Mouse (Mus musculus) frontal cortex, postnatal 14 days (tissue): ENCODE measurements around the gene Tet1.

Source experiments
- DNase-seq, 2 experiments: peaks; one replicate each; pipeline ENCODE4 v3.0.0; 2022; ENCODE audit warnings: low spot score in 2 of 2

The Tet1 gene

GRCm38 (mm10) chr10:62891025-62891424 is 17.8 kb downstream of the Tet1 start:
- DNase-seq, result no peak

GRCm38 (mm10) chr10:62886799-62887591 is 21.8 kb downstream of the Tet1 start:
- DNase-seq, result no peak

DNA sequence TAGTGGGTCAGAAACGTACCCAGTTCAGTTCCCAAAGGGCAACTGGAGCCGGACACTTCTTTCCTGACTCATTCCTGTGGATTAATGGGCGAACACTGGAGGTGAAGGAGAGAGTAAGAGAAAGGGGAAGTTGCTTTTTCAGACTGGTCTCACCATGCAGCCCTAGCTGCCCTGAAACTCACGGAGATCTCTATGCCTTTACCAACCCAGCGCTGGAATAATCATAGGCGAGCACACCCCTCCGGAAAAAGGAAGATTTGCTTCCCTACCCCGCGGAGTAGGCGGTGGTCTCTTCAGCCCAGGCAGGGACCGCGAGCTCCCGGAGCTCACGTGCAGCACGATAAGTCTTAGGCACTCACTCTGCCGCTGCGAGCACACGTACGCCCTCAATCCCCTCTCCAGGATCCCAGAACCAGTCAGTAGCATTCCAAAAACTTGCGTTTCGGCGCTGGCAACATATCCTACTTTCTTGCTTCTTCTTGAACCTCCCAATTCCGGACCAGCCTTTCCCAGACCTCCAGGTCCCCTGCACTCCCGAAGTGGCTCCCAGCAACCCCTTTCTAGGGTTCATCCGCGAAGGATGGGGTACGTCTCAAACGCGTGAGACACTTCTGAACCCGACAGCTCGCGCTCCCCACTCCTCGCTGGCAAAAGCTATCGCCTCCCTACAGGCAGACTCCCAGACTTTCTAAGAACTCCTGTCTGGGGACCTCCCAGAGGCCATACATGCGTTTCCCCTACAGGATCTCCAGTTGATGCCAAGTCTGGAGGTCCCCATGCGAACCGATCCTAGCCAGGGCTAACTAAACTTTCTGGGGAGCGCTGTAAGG is 22.6 kb downstream of the Tet1 start:
- DNase-seq, result no peak

GRCm38 (mm10) chr10:62885460-62885859 is 23.3 kb downstream of the Tet1 start:
- DNase-seq, result no peak

GRCm38 (mm10) chr10:62884517-62884916 is 24.3 kb downstream of the Tet1 start:
- DNase-seq, result no peak

GRCm38 (mm10) chr10:62883933-62884372 is 24.8 kb downstream of the Tet1 start:
- DNase-seq, result no peak

DNA sequence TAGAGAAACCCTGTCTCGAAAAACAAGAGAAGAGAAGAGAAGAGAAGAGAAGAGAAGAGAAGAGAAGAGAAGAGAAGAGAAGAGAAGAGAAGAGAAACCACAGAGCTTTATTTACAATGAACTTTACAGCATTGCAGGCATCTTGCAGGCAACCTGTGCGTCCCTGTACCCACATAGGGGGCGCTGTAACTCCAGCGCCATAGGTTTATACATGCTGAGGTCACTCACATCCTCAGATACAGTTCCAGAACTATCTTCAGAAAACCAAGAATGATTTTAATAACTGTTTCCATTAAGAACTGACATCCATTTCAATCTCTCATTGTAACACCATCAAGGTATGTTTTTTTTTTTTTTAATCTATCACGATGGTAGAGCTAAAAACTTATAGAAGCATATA is 27.6 kb downstream of the Tet1 start:
- DNase-seq, result no peak

- DNase-seq, result no peak
Observed at GRCm38 (mm10) chr10:62878056-62878455, 30.7 kb downstream of the Tet1 start.

DNA sequence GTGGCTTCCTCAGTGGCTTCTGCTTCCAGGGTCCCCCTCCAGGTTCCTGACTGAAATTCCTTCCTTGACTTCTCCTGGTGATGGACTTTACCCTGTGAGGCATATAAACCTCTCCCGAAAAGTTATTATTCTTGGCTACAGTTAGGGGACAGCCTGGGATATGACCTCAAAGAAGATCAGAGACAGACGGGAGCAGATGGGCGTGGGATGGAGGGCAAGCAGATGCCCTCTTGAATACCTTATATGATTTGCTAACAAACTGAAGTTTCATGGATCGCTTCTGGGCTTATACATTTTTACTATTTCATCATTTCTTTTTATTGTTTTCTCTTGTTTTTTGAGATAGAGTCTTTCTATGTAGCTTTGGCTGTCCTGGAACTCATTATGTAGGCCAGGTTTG is 33.2 kb downstream of the Tet1 start:
- no peak for DNase-seq

- DNase-seq, result no peak
Observed at GRCm38 (mm10) chr10:62874828-62875227, 34.0 kb downstream of the Tet1 start.

DNA sequence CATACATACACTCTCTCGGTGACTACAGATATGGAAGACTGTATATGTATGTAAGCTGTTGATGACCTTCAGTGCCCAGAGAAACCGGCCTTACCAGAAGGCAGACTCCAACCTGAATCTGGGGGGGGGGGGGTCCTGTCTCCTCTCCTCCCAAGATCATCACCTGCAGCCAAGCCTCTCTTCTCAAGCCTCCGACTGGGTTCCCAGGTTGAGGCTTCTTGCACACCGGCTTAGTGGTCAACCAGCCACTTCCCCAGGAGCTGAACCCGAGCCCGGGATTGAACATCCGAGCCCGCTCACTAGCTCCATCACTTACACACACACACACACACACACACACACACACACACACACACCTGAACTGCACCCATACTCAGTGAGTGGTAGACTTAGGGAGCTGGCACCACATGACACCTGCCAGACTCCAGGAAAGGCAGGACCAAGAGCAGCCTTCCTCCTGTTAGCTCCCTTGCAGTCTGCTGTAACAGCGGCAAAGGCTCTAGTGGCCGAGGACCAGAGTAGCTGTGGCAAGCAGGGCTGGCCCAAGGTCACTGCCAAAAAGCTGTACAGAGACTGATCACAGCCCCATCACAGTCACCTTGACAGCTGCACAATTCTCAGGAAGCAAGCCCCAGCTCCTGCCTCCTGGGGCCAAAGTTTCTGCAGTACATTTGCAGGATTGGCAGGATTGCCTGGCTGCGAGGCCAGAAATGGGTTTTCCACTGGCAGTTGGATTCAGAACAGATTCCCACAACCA is 42.6 kb downstream of the Tet1 start:
- peak; percentile 29 to 40 for DNase-seq

GRCm38 (mm10) chr10:62865167-62866034 is 43.4 kb downstream of the Tet1 start:
- DNase-seq, result peak; percentile 76 to 86

DNA sequence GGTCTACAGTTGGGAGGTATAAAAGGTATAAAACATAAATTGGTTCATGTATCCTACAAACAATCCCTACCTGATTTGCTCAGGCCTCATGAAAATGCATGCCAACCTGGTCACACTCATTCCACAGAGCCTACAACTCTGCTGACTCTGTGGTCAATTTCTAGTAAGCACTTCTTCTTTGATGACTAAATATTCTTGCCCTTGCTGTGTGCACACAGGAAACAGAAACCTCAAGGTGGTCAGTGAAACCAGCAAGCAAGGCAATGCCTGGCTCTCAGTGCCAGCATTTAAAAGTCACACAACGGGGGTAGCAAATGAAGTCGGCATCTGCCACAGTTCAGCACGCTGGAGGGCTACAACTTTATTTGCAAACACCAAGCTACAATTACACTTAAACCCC is 45.2 kb downstream of the Tet1 start:
- no peak for DNase-seq

- DNase-seq, result no peak
Observed at GRCm38 (mm10) chr10:62862435-62862834, 46.4 kb downstream of the Tet1 start.

DNA sequence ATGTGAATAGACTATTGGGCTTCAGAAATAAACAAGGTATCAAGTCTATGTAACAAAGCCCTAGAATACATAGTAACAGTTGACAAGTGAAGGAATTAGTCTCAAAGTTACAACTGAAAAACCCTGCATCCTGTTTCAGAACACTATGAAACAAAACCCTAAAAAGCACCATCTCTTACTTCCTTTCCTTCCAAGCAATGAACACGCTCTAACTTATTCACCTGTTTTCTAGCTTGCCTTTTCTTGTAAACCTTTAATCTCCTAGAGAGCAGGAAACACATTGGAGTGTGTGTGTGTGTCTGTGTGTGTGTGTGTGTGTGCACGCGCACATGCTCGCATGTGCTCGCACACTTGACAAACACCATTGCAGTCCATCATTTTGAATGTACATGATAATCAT is 49.8 kb downstream of the Tet1 start:
- no peak for DNase-seq

GRCm38 (mm10) chr10:62856690-62857290 is 52.0 kb downstream of the Tet1 start:
- peak in 1 of 2 experiments; percentile 24 for DNase-seq

DNA sequence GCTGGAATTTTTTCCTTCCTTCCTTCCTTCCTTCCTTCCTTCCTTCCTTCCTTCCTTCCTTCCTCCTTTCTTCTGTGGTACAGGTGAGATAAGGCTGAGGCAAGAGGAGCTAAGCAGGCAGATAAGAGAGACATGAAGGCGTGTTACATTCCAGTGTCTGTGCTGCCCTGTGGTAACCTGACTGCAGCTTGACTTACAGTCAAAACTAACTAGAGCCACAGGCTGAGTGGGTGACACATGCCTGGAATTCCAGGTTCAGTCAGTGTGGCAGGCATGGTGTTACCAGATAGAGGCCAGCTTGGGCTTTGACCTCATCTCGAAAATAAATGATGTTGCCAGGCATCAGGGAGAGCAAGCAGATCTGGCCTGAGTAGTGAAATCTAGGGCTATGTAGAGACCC is 53.8 kb downstream of the Tet1 start:
- DNase-seq, result no peak

DNA sequence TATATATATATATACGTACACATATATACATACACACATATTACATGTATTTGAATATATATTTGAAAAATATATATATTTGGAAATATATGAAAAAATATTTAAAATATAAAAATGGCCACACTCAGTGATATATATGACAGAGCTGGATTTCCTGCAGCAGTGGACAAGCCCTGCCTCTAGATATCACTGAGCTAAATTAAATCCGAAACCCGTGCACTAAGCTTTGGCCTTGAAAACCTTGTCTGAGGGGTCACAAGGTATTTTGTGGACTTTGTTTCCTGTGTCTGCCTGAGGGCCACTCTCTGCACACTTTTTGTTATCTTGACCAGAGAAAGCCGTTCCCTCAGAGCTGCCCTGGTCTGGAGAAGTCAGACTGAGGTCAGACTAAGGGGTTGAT is 54.2 kb downstream of the Tet1 start:
- DNase-seq, result no peak

DNA sequence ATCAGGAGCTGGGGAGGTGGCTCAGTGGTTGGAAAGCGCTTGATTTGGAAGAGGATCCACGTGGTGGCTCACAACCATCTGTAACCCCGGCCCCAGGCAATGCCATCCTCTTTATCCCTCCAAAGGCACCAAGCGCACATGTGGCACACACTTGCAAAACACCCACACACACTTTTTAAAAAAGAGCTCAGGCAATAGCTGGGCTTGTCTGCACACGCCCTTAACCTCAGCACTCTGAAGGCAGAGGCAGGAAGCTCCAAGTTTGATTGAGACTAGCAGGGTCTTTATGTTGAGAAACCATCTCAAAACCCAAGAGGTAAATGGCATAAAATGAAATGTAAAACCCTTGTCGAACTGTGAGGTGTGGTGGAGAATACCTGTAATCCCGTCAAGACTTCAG is 57.2 kb downstream of the Tet1 start:
- DNase-seq, result no peak

DNA sequence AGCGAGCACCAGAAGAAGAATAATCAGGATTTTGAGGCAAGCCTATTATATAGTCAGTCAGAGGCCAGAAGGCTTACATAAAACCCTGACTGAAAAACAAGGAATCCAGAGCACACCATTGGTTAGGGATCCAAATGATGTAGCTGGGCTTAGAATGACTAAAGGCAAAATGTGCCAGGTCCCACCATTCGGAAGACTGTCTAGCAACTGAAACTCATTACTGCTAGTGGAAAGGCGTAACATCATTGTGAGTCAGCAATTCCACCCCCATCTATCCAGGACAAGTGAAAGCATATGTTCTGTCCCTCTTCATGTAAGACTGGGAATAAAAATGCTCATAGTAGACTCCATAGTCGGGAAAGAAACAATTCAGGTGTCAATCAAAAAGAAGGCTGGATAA is 57.8 kb downstream of the Tet1 start:
- no peak for DNase-seq

DNA sequence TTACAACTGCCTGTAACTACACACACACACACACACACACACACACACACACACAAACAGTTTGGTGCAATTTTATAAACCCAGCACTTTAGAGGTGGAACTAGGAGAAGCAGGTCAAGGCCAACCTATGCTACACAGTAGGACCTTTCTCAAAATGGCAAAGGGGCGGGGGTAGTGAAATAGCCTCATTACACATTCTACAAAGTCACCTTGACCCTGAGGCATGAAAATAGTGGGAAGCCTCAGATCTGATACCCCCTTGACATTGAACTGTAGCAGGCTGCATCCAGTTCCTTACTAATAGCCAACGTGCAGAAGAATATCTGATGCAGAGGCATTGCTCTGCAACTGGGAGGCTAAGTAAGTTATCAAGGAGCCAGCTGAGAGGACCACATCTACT is 60.0 kb downstream of the Tet1 start:
- DNase-seq, result no peak
